Mouse (Mus musculus) limb, embryonic 14.5 days (tissue): Measurements from ENCODE around the gene Elfn2. TPM values are rescaled to one million over a fixed set of nuclear protein-coding genes. Genes with fewer than 3 reads are reported as not detected.

Experiments used
- ATAC-seq: fragments of 200-750 bp; cut with Nextera tagmentation; 2 replicates; pipeline ENCODE4 v1.8.0; 2017; ENCODE audit warnings: low read depth, moderate number of reproducible peaks, moderate TSS enrichment; ENCODE audit not compliant: low FRiP score
- DNase-seq: peaks from one replicate; pipeline ENCODE4 v3.0.0-alpha.2; 2015; ENCODE audit warnings: low spot score
- H3K27ac ChIP-seq: fragments of 300-500 bp; sonication (generic); replicated peaks from 2 replicates; pipeline ENCODE4 v1.5.1; 2014; ENCODE audit warnings: low read depth, mild to moderate bottlenecking, low read length, moderate library complexity, mixed read lengths
- H3K27me3 ChIP-seq: fragments of 300-500 bp; sonication (generic); 2 replicates; pipeline ENCODE4 v1.6.1; 2014; ENCODE audit warnings: low read length, mixed read lengths; ENCODE audit not compliant: control insufficient read depth, insufficient read depth
- H3K36me3 ChIP-seq: fragments of 300-500 bp; sonication (generic); 2 replicates; pipeline ENCODE4 v1.6.1; 2014; ENCODE audit warnings: mild to moderate bottlenecking, low read length, moderate library complexity, mixed read lengths; ENCODE audit not compliant: control insufficient read depth, insufficient read depth
- H3K4me1 ChIP-seq: fragments of 300-500 bp; sonication (generic); 2 replicates; pipeline ENCODE4 v1.6.1; 2014; ENCODE audit warnings: antibody characterized with exemption, low read length, mixed read lengths; ENCODE audit not compliant: control insufficient read depth, insufficient read depth
- H3K4me2 ChIP-seq: fragments of 300-500 bp; sonication (generic); replicated peaks from 2 replicates; pipeline ENCODE4 v1.6.1; 2014; ENCODE audit warnings: low read depth, mild to moderate bottlenecking, low read length, moderate library complexity; ENCODE audit not compliant: severe bottlenecking
- H3K4me3 ChIP-seq: fragments of 300-500 bp; sonication (generic); replicated peaks from 2 replicates; pipeline ENCODE4 v1.5.1; 2014; ENCODE audit warnings: low read length
- H3K9ac ChIP-seq: fragments of 300-500 bp; sonication (generic); 2 replicates; pipeline ENCODE4 v1.6.1; 2014; ENCODE audit warnings: mild to moderate bottlenecking, low read depth, low read length, moderate library complexity; ENCODE audit not compliant: severe bottlenecking
- H3K9me3 ChIP-seq: fragments of 300-500 bp; sonication (generic); 2 replicates; pipeline ENCODE4 v1.6.1; 2016; ENCODE audit warnings: low read length; ENCODE audit not compliant: control insufficient read depth
- POLR2A ChIP-seq: fragments of 200-500 bp; IDR thresholded peaks from 2 replicates; pipeline ENCODE4 v1.8.0; 2012; ENCODE audit warnings: inconsistent platforms, mild to moderate bottlenecking, moderate library complexity, borderline replicate concordance; ENCODE audit not compliant: insufficient read depth, insufficient read length; ENCODE audit errors: extremely low read depth
- WGBS: fragments of 180-500 bp; shearing (Covaris S2); extraction: QIAGEN DNeasy Blood & Tissue Kit; methylation state at CpG from one replicate; pipeline ENCODE4 v1.1.7; 2014; 5-methylcytosine and 5-hydroxymethylcytosine counted together
- polyA plus RNA-seq, 2 experiments: library from polyadenylated mRNA; depleted of rRNA in 1 of 2; stranded (reverse) in 1 of 2; unstranded in 1 of 2; fragments of >200 nt; fragmentation: Nextera tagmentation in 1 of 2; extraction: Ambion mirVana in 1 of 2; gene quantifications; 2 replicates each; pipeline versions ENCODE4 v1.2.1 to v1.2.3; 2012 to 2014

Elfn2 gene
- polyA plus RNA-seq, 2 experiments: 0.04 to 0.24 TPM

DNA sequence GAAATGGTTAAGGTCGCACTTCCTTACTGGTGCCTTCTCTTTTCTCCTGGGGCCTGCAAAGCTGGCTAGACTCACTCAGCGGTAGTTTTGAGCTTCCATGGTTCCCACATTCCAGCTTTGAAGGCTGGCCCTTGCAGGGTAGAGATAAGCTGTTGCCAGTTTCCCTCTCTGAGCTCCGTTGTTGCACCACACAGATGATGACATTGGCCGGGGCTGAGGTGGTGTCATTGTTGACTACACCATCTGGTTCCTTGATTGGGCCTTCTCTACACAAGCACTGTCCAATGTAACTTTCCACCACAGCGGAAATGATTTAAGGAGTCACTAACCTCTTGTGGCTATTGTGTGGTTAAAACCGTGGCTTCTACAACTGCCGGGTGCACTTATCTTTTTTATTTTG, 2.0 kb upstream of the Elfn2 start:
- ATAC-seq (no peak), DNase-seq (no peak)
- no peak for TF ChIP-seq POLR2A
- Histone ChIP-seq H3K4me1 (peaks cover 3% of the 10 kb centered on the region; the same call in 1 of the 2 replicates), H3K4me3 (no peak overlapping the region), H3K9ac (no peak overlapping the region), H3K27me3 (peaks cover 53% of the 10 kb centered on the region), H3K4me2 (no peak overlapping the region), H3K36me3 (no peaks in the 10 kb centered on the region), H3K9me3 (no peaks in the 10 kb centered on the region), H3K27ac (no peak overlapping the region)
- WGBS: 71% methylated on average over 7 of the region's 7 CpGs

- Histone ChIP-seq H3K9ac (no peak overlapping the region), H3K4me2 (no peak overlapping the region), H3K4me3 (no peak overlapping the region), H3K9me3 (no peaks in the 10 kb centered on the region), H3K27ac (no peak overlapping the region), H3K4me1 (peaks cover 3% of the 10 kb centered on the region; the same call in 1 of the 2 replicates), H3K36me3 (no peaks in the 10 kb centered on the region), H3K27me3 (peaks cover 58% of the 10 kb centered on the region)
- peak; percentile 61 for DNase-seq
- whole genome bisulfite sequencing: 2% methylated on average over 15 of the region's 16 CpGs
- no peak for TF ChIP-seq POLR2A
- no peak for ATAC-seq
These were observed 1.5 kb upstream of the Elfn2 start for GRCm38 (mm10) chr15:78720094-78720493.

- ATAC-seq: no peak
- no peak for DNase-seq
- Histone ChIP-seq H3K4me2 (peak overlapping the region; percentile 76; the same call in 1 of the 2 replicates), H3K4me1 (peaks cover 3% of the 10 kb centered on the region; the same call in 1 of the 2 replicates), H3K9me3 (no peaks in the 10 kb centered on the region), H3K4me3 (no peak overlapping the region), H3K27ac (no peak overlapping the region), H3K9ac (no peak overlapping the region), H3K27me3 (peaks cover 62% of the 10 kb centered on the region), H3K36me3 (no peaks in the 10 kb centered on the region)
- no peak for TF ChIP-seq POLR2A
- WGBS: 5% methylated on average over 14 of the region's 14 CpGs
These were observed 845 bp upstream of the Elfn2 start for GRCm38 (mm10) chr15:78719416-78719815.

- ATAC-seq: no peak
- Histone ChIP-seq H3K4me2 (no peak overlapping the region), H3K4me1 (peaks cover 3% of the 10 kb centered on the region; the same call in 1 of the 2 replicates), H3K27ac (no peak overlapping the region), H3K9ac (no peak overlapping the region), H3K27me3 (peaks cover 87% of the 10 kb centered on the region), H3K4me3 (no peak overlapping the region), H3K9me3 (no peaks in the 10 kb centered on the region), H3K36me3 (no peaks in the 10 kb centered on the region)
- no peak for DNase-seq
- no peak for TF ChIP-seq POLR2A
- 54% methylated on average over 13 of the region's 13 CpGs for WGBS
These were observed 1.6 kb downstream of the Elfn2 start for GRCm38 (mm10) chr15:78716936-78717335.

DNA sequence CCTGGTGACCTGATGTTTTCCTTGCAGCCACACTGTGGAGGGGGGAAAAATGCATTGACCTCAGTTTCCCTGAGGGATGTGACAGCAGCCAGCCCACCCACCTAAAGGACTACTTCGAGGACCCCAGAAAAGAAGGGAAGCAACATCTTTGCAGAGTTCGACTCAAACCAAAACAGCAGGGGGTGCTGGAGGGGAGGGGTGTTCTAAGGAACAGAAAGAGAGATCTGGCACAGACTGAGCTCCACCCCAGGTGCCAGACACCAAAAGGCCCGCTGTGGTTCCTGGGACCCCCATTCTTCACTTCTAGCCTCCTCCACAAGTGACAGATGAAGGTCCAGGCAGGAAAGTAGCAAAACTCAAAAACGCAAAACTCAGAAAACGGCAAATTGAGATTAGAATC, 2.7 kb downstream of the Elfn2 start:
- Histone ChIP-seq H3K4me2 (no peak overlapping the region), H3K9ac (no peak overlapping the region), H3K27ac (no peak overlapping the region), H3K9me3 (no peaks in the 10 kb centered on the region), H3K4me3 (no peak overlapping the region), H3K27me3 (peaks cover 96% of the 10 kb centered on the region), H3K36me3 (no peaks in the 10 kb centered on the region), H3K4me1 (peaks cover 3% of the 10 kb centered on the region; the same call in 1 of the 2 replicates)
- WGBS: 45% methylated on average over 5 of the region's 5 CpGs
- ATAC-seq (no peak), DNase-seq (no peak)
- no peak for TF ChIP-seq POLR2A

DNA sequence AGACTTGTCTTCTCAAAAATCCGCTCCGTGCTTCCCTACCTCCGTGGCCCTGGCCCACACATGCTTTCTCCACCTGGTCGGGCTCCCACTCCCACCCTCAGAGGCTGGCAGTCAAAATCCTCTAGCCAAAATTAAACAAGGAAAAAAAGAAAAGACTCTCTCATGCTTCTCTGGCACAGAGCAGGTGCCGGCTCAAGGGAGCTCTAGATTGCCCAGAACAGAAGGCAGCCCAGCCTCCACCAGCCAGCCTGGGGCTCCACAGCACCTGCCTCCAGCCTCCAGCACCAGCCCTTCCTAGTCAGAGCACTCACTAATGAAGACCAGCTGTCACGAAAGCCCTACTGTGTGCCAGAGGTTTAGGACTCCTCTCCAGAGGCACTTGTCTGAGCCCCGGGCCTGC, 4.8 kb downstream of the Elfn2 start:
- no peak overlapping the region for H3K27ac ChIP-seq
- ATAC-seq (no peak), DNase-seq (no peak)
- no peak overlapping the region for H3K4me2 ChIP-seq
- no peak overlapping the region for H3K9ac ChIP-seq
- H3K27me3 ChIP-seq: peaks cover 75% of the 10 kb centered on the region
- WGBS: 78% methylated on average over 7 of the region's 7 CpGs
- no peak for TF ChIP-seq POLR2A
- H3K9me3 ChIP-seq: no peaks in the 10 kb centered on the region
- H3K4me1 ChIP-seq: peaks cover 3% of the 10 kb centered on the region; the same call in 1 of the 2 replicates
- H3K4me3 ChIP-seq: no peak overlapping the region
- H3K36me3 ChIP-seq: no peaks in the 10 kb centered on the region
